ENCODE assay signal across 8 mouse cellular contexts in genomic region chr6:131292991-131293788, GRCm38 (mm10). TPM values are rescaled to one million over a fixed set of nuclear protein-coding genes. Genes with fewer than 3 reads are reported as not detected.
DNase-seq lines count a peak whose midpoint lies in the region; ATAC-seq lines count a peak whose summit lies in the region.

Gene Magohb (minus strand): TSS chr6:131293244.

- ATAC-seq in CD4-positive, CD25-positive, alpha-beta regulatory T cell, adult 4 months = peak; percentile 75
- ATAC-seq in heart, embryonic 15.5 days (replicated peaks; ENCODE audit: insufficient number of reproducible peaks, insufficient read depth, low FRiP score, low read depth) = no peak; the same call in 1 of the 2 replicates
- ATAC-seq in liver, embryonic 12.5 days = peak; percentile 81

- H3K9me3 ChIP-seq in forebrain, embryonic 10.5 days = no peaks in the 10 kb centered on the region
- no peaks in the 10 kb centered on the region for H3K9me3 ChIP-seq in heart, embryonic 15.5 days (replicated peaks)
- no peaks in the 10 kb centered on the region for H3K9me3 ChIP-seq in liver, embryonic 12.5 days (replicated peaks)

- peaks cover 10% of the 10 kb centered on the region for H3K4me1 ChIP-seq in forebrain, embryonic 10.5 days
- peaks cover 6% of the 10 kb centered on the region for H3K4me1 ChIP-seq in heart, embryonic 15.5 days (replicated peaks)
- H3K4me1 ChIP-seq in liver, embryonic 12.5 days = peaks cover 24% of the 10 kb centered on the region

- 4% methylated on average over 49 of the region's 51 CpGs for WGBS in forebrain, embryonic 10.5 days
- 2% methylated on average over 51 of the region's 51 CpGs for WGBS in heart, embryonic 15.5 days
- 4% methylated on average over 51 of the region's 51 CpGs for WGBS in liver, embryonic 12.5 days (ENCODE audit: insufficient replicate concordance)

- peaks cover 5% of the 10 kb centered on the region for H3K36me3 ChIP-seq in forebrain, embryonic 10.5 days (replicated peaks)
- peaks cover 1% of the 10 kb centered on the region; the same call in 1 of the 2 replicates for H3K36me3 ChIP-seq in heart, embryonic 15.5 days
- peaks cover 4% of the 10 kb centered on the region for H3K36me3 ChIP-seq in liver, embryonic 12.5 days
- H3K36me3 ChIP-seq in splenic B cell, adult 2 months (ENCODE audit: control insufficient read depth, insufficient read depth, low read length, poor library complexity, severe bottlenecking) = no peaks in the 10 kb centered on the region

- H3K4me2 ChIP-seq in heart, embryonic 15.5 days = peak within 1 kb of the TSS; percentile 75
- peak within 1 kb of the TSS; percentile 68 for H3K4me2 ChIP-seq in liver, embryonic 12.5 days

- peak within 1 kb of the TSS; percentile 91 for H3K27ac ChIP-seq in forebrain, embryonic 10.5 days
- peak within 1 kb of the TSS; percentile 69 for H3K27ac ChIP-seq in heart, embryonic 15.5 days
- H3K27ac ChIP-seq in liver, embryonic 12.5 days = 0 out of 2 replicates have a peak within 1 kb of the TSS, but pooled peaks have one; percentile 51

- no peaks in the 10 kb centered on the region for H3K27me3 ChIP-seq in forebrain, embryonic 10.5 days (ENCODE audit: poor library complexity, severe bottlenecking)
- no peaks in the 10 kb centered on the region for H3K27me3 ChIP-seq in heart, embryonic 15.5 days
- no peaks in the 10 kb centered on the region for H3K27me3 ChIP-seq in liver, embryonic 12.5 days (replicated peaks)
- no peaks in the 10 kb centered on the region for H3K27me3 ChIP-seq in splenic B cell, adult 2 months (ENCODE audit: control insufficient read depth, insufficient read depth, low read length, poor library complexity, severe bottlenecking)

- DNase-seq in c-Kit-positive CD71-negative TER-119-negative erythroid progenitor cells, embryonic 14.5 days (ENCODE audit: low read depth) = peak; percentile 48
- DNase-seq in forebrain, embryonic 10.5 days (ENCODE audit: extremely low spot score, low spot score) = peak; percentile 78
- DNase-seq in kidney, postnatal 14 days = peak; percentile 89
- peak; percentile 93 for DNase-seq in naive thymus-derived CD4-positive, alpha-beta T cell, adult 2 months (ENCODE audit: low read depth)
- peak; percentile 89 for DNase-seq in splenic B cell, adult 2 months (ENCODE audit: low read depth, low spot score)

- peak within 1 kb of the TSS; percentile 73 for H3K4me3 ChIP-seq in forebrain, embryonic 10.5 days
- H3K4me3 ChIP-seq in heart, embryonic 15.5 days = peak within 1 kb of the TSS; percentile 90
- peak within 1 kb of the TSS; percentile 81 for H3K4me3 ChIP-seq in liver, embryonic 12.5 days

- peak within 1 kb of the TSS; percentile 70 for H3K9ac ChIP-seq in heart, embryonic 15.5 days
- H3K9ac ChIP-seq in liver, embryonic 12.5 days = peak within 1 kb of the TSS; percentile 79

RNA-seq across cellular contexts. Expression of gene Magohb, which starts in this region (rescaled TPM):
- polyA plus RNA-seq in CD4-positive, CD25-positive, alpha-beta regulatory T cell, adult 4 months (2017; shearing (Covaris generic)) = 10 to 100 TPM; 17.9 to 25.5 TPM
- polyA plus RNA-seq in forebrain, embryonic 10.5 days (2016; fragmentation: Nextera tagmentation; extraction: Ambion mirVana) = 58.6 and 59.9 TPM in 2 replicates
- polyA plus RNA-seq in heart, embryonic 15.5 days (2015; fragmentation: Nextera tagmentation; extraction: Ambion mirVana) = 29.0 and 39.8 TPM in 2 replicates
- polyA plus RNA-seq in liver, embryonic 12.5 days (2016; fragmentation: Nextera tagmentation; extraction: Ambion mirVana) = 43.9 and 46.3 TPM in 2 replicates
